In genomic region chr10:82117206-82117605, GRCm38 (mm10) we compare ENCODE assay signal across 27 mouse cellular contexts.
"Had no signal": no experiment of that assay in that cellular context is flagged by ENCODE, and none has a peak within 500 bp of the region (broad histone marks: within the 10 kb centered on the region; RNA-seq: fewer than 3 reads in every experiment).

No protein-coding gene starts in this region.

- H3K27ac ChIP-seq: limb, embryonic 10.5 days; limb, embryonic 12.5 days; limb, embryonic 13.5 days; limb, embryonic 15.5 days; liver, embryonic 12.5 days; liver, embryonic 13.5 days; liver, embryonic 14.5 days; liver, embryonic 15.5 days; lung, embryonic 15.5 days; macrophage; midbrain, embryonic 10.5 days; midbrain, embryonic 12.5 days; midbrain, embryonic 13.5 days; midbrain, embryonic 15.5 days had no signal

- H3K4me1 ChIP-seq: limb, embryonic 10.5 days; limb, embryonic 12.5 days; limb, embryonic 13.5 days; limb, embryonic 15.5 days; liver, embryonic 12.5 days; liver, embryonic 13.5 days; liver, embryonic 15.5 days; lung, embryonic 15.5 days; megakaryocyte, embryonic 14.5 days; midbrain, embryonic 10.5 days; midbrain, embryonic 12.5 days; midbrain, embryonic 13.5 days; midbrain, embryonic 15.5 days had no signal

- H3K27me3 ChIP-seq: limb, embryonic 12.5 days; limb, embryonic 13.5 days; limb, embryonic 15.5 days; liver, embryonic 12.5 days; liver, embryonic 13.5 days; liver, embryonic 15.5 days; lung, embryonic 15.5 days; megakaryocyte, embryonic 14.5 days; midbrain, embryonic 12.5 days; midbrain, embryonic 13.5 days; midbrain, embryonic 15.5 days had no signal

- DNase-seq: left cerebral cortex, postnatal 4 days; liver; liver, embryonic 13.5 days; liver, postnatal 0 days; lung, adult 18-20 months; lung, adult 2 months; lung, embryonic 14.5 days; lung, postnatal 10 days; lung, postnatal 14 days; lung, postnatal 36 days; lung, postnatal 4 days; midbrain, embryonic 14.5 days had no signal

- H3K36me3 ChIP-seq: limb, embryonic 10.5 days; limb, embryonic 12.5 days; limb, embryonic 15.5 days; liver, embryonic 12.5 days; liver, embryonic 13.5 days; liver, embryonic 15.5 days; lung, embryonic 15.5 days; midbrain, embryonic 10.5 days; midbrain, embryonic 12.5 days had no signal

- H3K4me3 ChIP-seq: limb, embryonic 10.5 days; limb, embryonic 12.5 days; limb, embryonic 13.5 days; limb, embryonic 15.5 days; liver, embryonic 12.5 days; liver, embryonic 13.5 days; liver, embryonic 15.5 days; lung, embryonic 15.5 days; megakaryocyte, embryonic 14.5 days; midbrain, embryonic 10.5 days; midbrain, embryonic 12.5 days; midbrain, embryonic 13.5 days; midbrain, embryonic 15.5 days; myocyte had no signal

- H3K9me3 ChIP-seq: liver, embryonic 15.5 days had no signal
